Mouse (Mus musculus): Measurements from ENCODE around the gene Gm43191.
"Not testable (repeated sequence)": the region's sequence is repeated elsewhere in the genome, so short reads cannot be mapped to it uniquely, and the experiment has no call there.

DNA sequence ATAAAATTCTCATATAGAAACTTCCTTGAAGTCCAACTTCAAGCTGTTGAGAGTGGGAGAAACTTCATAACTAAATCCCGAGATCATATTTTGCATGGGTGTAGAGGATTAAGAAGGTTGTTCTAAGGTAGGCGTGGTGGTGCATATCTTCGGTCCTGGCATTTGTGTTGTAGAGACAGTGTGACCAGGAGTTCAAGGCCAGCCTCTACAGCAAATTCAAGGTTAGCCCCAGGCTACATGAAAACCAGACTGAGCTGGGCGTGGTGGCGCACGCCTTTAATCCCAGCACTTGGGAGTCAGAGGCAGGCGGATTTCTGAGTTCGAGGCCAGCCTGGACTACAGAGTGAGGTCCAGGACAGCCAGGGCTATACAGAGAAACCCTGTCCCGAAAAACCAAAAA, 16.8 kb downstream of the Gm43191 start:
- TF ChIP-seq POLR2A (IDR thresholded peaks at IDR 0.05; ENCODE audit: low read depth, low read length); CTCF (IDR thresholded peaks at IDR 0.05; ENCODE audit: extremely low read depth, insufficient read depth, insufficient read length, insufficient replicate concordance): not testable (repeated sequence)
